Mouse (Mus musculus) mesoderm, embryonic 11.5 days (tissue): Measurements from ENCODE around the gene Neu3.

Experiments used
- DNase-seq: peaks from one replicate; pipeline ENCODE4 v3.0.0-alpha.2; 2012; ENCODE audit warnings: low read depth, low spot score

Gene Neu3

DNA sequence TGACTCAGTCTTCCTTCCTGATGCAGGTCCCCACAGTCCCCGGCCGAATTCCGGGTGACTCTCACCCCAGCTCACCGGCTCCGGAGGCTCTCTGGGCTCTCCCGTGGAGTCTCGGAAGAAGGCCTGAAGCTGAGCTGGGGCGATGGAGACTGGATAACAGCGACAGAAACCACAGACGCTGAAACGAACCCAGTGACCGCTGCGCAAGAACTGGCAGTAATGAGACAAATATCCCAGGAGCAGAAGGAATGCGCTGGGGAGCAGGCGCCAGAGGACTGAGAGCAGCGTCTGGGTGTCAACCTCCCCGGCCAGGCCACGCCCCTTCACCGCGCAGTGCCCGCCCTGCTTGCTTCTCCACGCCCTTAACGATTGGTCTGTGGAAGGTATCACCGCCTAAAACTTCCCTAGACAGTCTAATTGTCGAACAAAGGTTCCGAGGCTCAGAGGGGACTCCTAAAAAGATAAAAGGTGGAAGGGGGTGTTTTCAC lies at the start of gene Neu3:
TSS of gene Neu3 (minus strand) at position 335 of the 488 bp plus-strand sequence.
- peak; percentile 92 for DNase-seq

GRCm38 (mm10) chr7:99876345-99876744 lies 48.1 kb upstream of the Neu3 start:
- DNase-seq, result peak; percentile 85

- DNase-seq, result no peak
Measured at GRCm38 (mm10) chr7:99875891-99876290, 47.7 kb upstream of the Neu3 start.

DNA sequence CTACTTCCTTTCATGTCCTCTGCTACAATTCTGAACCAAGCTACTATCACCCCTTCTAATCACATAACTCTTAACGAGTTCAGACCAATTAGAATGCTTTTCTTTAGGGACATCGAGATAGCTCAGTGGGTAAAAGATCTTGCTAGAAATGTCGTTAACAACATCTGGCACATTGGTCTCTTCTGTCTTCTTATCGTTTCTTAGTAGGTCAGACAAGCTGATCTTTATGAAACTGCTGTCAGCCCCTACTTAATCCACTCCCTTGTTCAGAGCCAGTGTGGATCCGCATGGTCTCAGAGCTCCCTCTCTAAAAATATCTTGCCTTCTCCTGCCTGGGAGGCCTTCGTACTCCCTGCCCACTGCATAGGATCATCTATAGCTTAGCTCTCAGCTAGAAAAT lies 45.7 kb upstream of the Neu3 start:
- no peak for DNase-seq

DNA sequence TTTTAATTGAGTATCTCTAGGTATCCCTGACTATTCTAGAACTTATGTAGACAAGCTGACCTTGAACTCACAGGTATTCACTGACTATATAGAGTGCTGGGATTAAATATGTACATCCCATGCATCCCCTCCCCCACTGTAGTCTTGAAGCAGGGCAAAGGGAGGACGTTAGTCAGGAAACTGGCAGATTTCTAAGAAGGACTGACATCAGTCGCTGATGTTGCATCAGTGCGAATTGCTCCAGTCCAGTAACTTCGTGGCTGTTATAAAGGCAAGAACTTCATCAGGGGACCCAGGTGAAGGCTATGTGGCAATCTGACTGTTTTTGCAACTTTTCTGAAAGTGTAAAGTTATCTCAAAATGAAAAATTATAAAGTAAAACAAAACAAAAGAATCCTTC lies 41.1 kb upstream of the Neu3 start:
- DNase-seq, result no peak

- no peak for DNase-seq
Measured at GRCm38 (mm10) chr7:99865219-99865618, 37.0 kb upstream of the Neu3 start.

DNA sequence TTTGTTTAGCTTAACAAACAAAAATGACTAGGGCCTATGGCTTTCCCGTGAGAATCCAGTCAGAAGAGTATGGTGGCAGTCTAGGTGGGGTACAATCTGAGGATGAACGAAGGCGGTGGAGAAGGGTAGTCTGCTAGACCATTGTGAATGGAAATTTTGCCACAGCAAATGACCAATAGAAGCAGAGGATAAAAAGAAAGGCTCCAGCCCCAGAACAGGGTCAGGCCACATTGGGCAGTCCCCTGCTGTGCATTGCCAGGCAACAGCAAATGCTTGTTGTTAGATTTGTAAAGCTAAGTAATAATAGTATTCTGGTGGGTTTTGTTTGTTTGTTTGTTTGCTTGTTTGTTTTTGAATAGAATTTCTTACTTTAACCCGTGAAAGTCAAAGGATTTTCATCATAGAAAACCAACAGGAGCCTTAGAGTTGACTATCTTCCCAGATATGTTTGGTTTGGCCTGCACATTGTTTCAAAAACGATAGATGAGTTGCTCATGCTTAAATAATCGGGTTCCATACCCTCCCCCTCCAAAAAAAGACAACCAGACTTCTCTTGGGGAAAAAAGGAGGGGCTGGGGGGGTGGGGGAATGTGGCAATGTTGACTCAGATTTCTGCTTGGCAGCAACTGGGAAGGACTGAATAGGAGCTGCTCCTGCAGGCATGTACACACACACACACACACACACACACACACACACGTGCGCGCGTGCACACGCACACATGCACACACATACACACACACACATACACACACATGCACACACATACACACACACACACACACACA lies 36.2 kb upstream of the Neu3 start:
- no peak for DNase-seq

- no peak for DNase-seq
Measured at GRCm38 (mm10) chr7:99863362-99863761, 35.1 kb upstream of the Neu3 start, which contains the start of gene Spcs2. Gene Spcs2, minus strand, starts transcription at chr7:99863462.

GRCm38 (mm10) chr7:99858813-99859585 lies 30.8 kb upstream of the Neu3 start, which contains the start of gene Xrra1:
Gene Xrra1, plus strand, starts transcription at chr7:99859116.
- peak; percentile 99 for DNase-seq

DNA sequence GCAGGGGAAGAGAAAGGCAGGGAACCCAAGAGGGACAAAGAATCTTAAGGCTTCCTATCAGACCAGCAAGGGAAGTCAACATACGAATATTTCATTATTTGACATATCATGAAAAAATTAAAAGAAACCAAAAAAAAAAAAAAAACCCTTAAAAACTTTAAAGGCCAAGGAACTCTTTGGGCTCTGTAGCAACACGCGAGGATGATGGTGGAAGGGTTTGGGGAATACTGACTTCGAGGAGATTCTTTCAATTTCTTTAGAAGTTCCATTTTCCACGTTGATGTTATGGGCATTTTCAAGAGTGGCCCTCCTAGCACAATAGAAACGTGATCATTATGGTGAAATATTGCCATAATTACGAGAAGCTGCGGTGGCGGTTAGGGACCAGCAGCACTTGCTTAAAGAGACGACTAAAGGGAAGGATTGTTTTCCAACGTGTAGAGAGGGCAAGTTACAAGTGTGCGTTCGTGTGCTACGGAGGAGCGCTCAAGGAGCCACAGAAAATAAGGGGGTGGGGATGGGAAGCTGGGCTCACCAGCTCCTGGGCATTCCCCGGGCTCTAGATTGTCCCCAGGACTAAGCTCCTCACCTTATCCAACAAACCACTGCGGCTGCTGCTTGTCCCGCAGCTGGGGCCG lies 30.1 kb upstream of the Neu3 start:
- no peak for DNase-seq

DNA sequence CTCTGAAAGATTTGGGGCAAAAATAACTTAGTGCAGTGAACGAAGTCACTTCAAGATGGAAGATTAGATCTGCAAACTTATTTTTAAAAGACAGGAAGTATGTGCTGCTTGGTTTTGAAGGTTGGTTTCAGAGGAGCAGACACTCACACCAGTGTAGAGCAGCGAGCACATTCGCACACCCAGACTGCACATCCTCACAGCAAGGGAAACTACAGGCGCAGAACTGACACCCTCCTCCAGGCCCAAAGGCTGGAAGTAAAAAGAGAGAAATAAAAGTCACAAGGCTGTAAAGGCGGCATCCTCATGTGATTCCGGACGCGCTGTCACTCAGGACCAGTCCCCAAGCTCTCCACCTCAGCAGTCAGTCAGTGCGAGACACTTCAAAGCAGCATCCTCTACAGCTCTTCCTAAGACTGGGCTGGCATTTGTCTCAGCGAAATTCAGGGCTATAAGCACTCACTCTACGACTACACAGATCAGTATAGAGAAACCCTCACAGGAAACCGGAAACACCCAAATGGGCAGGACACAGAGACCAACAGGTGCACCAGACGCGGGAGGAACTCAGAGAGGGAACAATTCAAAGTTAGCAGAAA lies 28.1 kb upstream of the Neu3 start:
- DNase-seq, result no peak

GRCm38 (mm10) chr7:99854311-99854710 lies 26.1 kb upstream of the Neu3 start:
- DNase-seq, result no peak

GRCm38 (mm10) chr7:99853350-99853749 lies 25.1 kb upstream of the Neu3 start:
- no peak for DNase-seq

DNA sequence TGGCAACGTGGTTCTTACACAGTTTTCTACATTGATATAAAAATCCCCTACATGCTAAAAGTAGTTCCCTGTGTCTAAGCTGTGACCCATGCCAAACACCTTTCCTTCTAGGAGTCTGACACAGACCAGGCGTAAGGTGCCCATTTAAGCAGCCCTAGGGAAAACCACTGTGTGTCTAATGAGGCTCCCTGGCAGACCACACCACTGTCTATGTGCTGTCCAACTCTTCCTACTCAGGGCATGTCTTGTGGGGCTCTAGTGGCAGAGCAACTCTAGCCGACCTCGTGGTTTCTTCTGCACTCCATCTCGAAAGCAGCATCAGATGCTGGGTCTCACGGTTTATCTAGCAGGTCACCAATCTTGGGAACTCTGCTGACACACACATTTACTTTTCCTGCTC lies 23.4 kb upstream of the Neu3 start:
- DNase-seq, result no peak

GRCm38 (mm10) chr7:99851121-99851520 lies 22.9 kb upstream of the Neu3 start:
- no peak for DNase-seq

GRCm38 (mm10) chr7:99850534-99850933 lies 22.3 kb upstream of the Neu3 start:
- no peak for DNase-seq

DNA sequence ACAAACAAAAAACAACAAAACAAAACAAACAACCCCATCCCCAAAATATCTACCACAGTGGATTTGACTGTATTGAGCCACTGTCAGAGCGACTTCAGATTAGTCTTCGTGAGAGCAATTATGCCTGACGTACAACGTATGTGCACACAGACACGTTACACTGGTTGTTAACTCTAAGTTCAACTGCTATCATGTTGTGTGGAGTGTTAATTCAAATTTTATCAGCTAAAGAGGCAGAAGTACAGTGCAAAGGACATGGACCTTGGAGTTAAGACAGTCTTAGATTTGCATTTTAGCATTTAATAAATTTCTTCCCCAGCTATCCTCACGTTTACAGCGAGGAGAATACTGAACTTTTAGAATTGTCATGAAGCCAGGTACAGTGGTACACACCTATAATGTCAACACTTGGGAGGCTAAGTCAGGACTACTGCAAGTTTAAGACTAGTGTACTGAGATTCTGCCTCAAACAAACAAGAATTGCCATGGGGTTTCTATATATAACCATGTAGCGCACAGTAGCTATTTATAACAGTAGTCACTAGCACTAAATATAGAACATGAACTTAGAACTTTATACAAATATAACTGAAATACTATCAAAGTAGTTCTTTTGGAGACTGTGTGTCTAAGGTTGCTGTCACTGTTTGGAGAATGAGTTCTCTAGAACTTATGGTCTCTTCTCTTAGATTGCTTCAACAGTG lies 17.5 kb upstream of the Neu3 start:
- no peak for DNase-seq

DNA sequence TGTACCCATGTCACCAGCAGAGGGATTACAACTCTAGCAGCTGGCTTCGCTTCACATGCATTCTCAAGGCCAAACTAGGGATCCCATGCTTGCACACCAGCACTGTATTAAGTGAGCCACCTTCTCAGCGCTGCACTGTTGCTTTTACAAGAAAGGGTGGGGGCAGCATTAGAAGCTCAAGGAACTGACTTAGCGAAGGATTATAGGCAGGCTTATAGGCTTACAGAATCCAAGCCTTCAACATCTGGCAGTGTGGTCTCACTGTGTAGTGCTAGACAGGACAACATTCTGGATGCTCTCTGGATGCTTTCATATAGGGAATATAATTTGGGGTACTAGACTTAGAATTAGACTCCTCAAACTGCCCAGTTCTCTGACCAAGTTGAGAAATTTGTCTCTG lies 10.0 kb upstream of the Neu3 start:
- DNase-seq, result no peak

GRCm38 (mm10) chr7:99837358-99838071 lies 9.3 kb upstream of the Neu3 start:
- no peak for DNase-seq

DNA sequence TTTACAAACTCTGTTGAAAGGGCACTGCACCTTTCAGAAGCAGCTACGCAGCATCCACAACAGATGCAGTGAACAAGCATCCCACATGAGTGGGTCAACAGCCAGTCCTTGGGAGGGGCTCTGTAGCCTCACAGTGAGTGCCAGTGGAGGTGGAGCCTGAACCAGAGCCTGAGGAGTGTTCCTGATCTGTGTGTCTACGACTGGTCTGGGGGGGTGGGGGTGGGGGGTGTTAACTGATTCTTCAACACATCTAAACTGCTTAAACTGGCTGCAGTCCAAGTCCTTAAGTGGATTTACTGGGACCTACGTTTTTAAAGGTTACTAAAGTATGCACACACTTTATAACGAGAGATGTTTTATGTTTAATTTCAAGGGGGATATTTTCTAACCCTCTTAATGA lies 8.6 kb upstream of the Neu3 start:
- no peak for DNase-seq
